Mouse (Mus musculus) urinary bladder, postnatal 10 days (tissue): ENCODE data around the gene Gpatch4.

ENCODE experiments used
- DNase-seq: peaks from one replicate; pipeline ENCODE4 v3.0.0; 2022; ENCODE audit warnings: low spot score

Gpatch4 gene

DNA sequence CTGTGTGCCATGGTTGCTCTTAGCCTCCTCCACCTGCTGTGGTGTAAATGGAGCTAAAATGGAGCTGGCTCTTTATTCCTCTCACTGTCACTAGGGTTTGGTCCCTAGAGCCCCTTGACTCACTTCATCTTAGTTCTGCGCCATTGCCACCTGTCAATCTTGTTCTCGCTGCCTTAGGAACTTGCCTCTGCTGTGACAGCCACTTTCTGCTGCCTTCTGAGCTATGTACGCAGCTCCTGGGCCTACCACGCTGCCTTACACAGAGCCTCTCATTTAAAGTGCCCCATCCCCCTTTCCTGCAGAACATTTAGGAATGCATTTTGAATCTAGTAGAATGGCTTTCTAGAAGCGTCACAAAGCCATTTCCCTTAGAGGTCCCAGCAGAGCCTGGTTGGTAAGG is 51.2 kb downstream of the Gpatch4 start:
- DNase-seq: no peak

GRCm38 (mm10) chr3:88097666-88098065 is 54.8 kb downstream of the Gpatch4 start:
- no peak for DNase-seq

GRCm38 (mm10) chr3:88100251-88100650 is 57.3 kb downstream of the Gpatch4 start:
- DNase-seq: no peak

DNA sequence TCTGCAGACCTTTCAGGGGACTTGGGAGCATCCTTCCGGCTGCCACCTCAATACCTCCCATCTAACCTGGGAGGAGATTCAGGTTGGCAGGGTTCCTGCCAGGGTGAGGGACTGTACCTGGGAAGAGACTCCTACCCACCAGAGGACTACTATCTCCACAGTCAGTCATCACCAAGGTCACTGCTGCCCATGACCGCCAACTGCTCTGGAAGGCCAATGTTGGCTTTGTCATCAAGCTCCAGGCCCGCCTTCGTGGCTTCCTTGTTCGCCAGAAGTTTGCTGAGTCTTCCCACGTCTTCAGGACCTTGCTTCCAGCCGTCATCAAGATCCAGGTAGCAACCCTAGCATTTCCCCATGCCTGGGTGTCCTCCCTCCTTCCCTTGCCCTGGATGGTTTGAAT is 58.8 kb downstream of the Gpatch4 start:
- no peak for DNase-seq

GRCm38 (mm10) chr3:88102196-88102595 is 59.3 kb downstream of the Gpatch4 start:
- no peak for DNase-seq

- no peak for DNase-seq
Measured at GRCm38 (mm10) chr3:88102611-88103010, 59.7 kb downstream of the Gpatch4 start.
